Mouse (Mus musculus) thymus, adult 2 months (tissue): ENCODE measurements around the gene Vmp1. TPM values are rescaled to one million over a fixed set of nuclear protein-coding genes. Genes with fewer than 3 reads are reported as not detected.

Experiments used
- DNase-seq: peaks from one replicate; pipeline ENCODE4 v3.0.0; 2021
- H3K27ac ChIP-seq: fragments of 200-500 bp; 2 replicates; pipeline ENCODE4 v1.5.1; 2012; ENCODE audit warnings: low read length, control low read depth; ENCODE audit not compliant: control insufficient read depth, insufficient read depth
- H3K27me3 ChIP-seq: fragments of 200-500 bp; 2 replicates; pipeline ENCODE4 v1.6.1; 2012; ENCODE audit warnings: mild to moderate bottlenecking, low read length, moderate library complexity, mixed read lengths; ENCODE audit not compliant: control insufficient read depth, insufficient read depth
- H3K36me3 ChIP-seq: fragments of 200-500 bp; 2 replicates; pipeline ENCODE4 v1.6.1; 2012; ENCODE audit warnings: mild to moderate bottlenecking, low read length, moderate library complexity; ENCODE audit not compliant: control insufficient read depth, insufficient read depth
- H3K4me1 ChIP-seq: fragments of 200-500 bp; replicated peaks from 2 replicates; pipeline ENCODE4 v1.6.1; 2012; ENCODE audit warnings: low read length; ENCODE audit not compliant: control insufficient read depth, insufficient read depth
- H3K4me3 ChIP-seq: fragments of 200-500 bp; 2 replicates; pipeline ENCODE4 v1.5.1; 2012; ENCODE audit warnings: mild to moderate bottlenecking, low read length, control low read depth, moderate library complexity; ENCODE audit not compliant: control insufficient read depth, insufficient read depth
- CTCF ChIP-seq: fragments of 200-500 bp; IDR thresholded peaks from 2 replicates; pipeline ENCODE4 v1.5.1; 2012; ENCODE audit warnings: mild to moderate bottlenecking, control low read depth, low read length, moderate library complexity, borderline replicate concordance; ENCODE audit not compliant: control insufficient read depth, poor library complexity, insufficient read depth; ENCODE audit errors: extremely low read depth
- POLR2A ChIP-seq: fragments of 200-500 bp; IDR thresholded peaks from 2 replicates; pipeline ENCODE4 v1.6.1; 2012; ENCODE audit warnings: mild to moderate bottlenecking, low read length, control low read depth, moderate library complexity; ENCODE audit not compliant: control insufficient read depth, poor library complexity, insufficient read depth; ENCODE audit errors: extremely low read depth
- WGBS: fragments of 180-500 bp; shearing (Covaris S2); methylation state at CpG from one replicate; pipeline ENCODE4 v1.1.7; 2018; 5-methylcytosine and 5-hydroxymethylcytosine counted together
- polyA plus RNA-seq: library from polyadenylated mRNA; depleted of rRNA; stranded (reverse); fragments of >200 nt; gene quantifications from 2 replicates; pipeline ENCODE4 v1.2.3, GENCODE M21; 2012

Vmp1 gene
- polyA plus RNA-seq, 1 experiment = 36.7 TPM

- WGBS = 10% methylated on average over 7 of the region's 7 CpGs
Measured at GRCm38 (mm10) chr11:86584898-86585597, 98.6 kb downstream of the Vmp1 start.

GRCm38 (mm10) chr11:86583990-86584897 lies 99.4 kb downstream of the Vmp1 start:
- Histone ChIP-seq H3K36me3 (no peaks in the 10 kb centered on the region), H3K27ac (no peak overlapping the region), H3K4me1 (peaks cover 26% of the 10 kb centered on the region), H3K4me3 (no peak overlapping the region), H3K27me3 (no peaks in the 10 kb centered on the region)
- TF ChIP-seq POLR2A = no peak
- TF ChIP-seq CTCF = no peak
- 18% methylated on average over 14 of the region's 14 CpGs for WGBS
- no peak for DNase-seq

More at GRCm38 (mm10) chr11:86584898-86585597, 98.6 kb downstream of the Vmp1 start:
- Histone ChIP-seq H3K4me3 (no peak overlapping the region), H3K36me3 (no peaks in the 10 kb centered on the region), H3K27ac (no peak overlapping the region; the same call in 1 of the 2 replicates), H3K27me3 (no peaks in the 10 kb centered on the region), H3K4me1 (peaks cover 18% of the 10 kb centered on the region)
- TF ChIP-seq POLR2A (no peak), CTCF (no peak)
- DNase-seq = no peak

GRCm38 (mm10) chr11:86583313-86583825 lies 100.3 kb downstream of the Vmp1 start:
- H3K4me1 ChIP-seq = peaks cover 35% of the 10 kb centered on the region
- WGBS = 91% methylated on average over 3 of the region's 3 CpGs
- H3K27ac ChIP-seq = no peak overlapping the region
- TF ChIP-seq CTCF = no peak
- no peak for TF ChIP-seq POLR2A
- no peak overlapping the region for H3K4me3 ChIP-seq
- no peaks in the 10 kb centered on the region for H3K27me3 ChIP-seq
- no peaks in the 10 kb centered on the region for H3K36me3 ChIP-seq
- DNase-seq = no peak

- Histone ChIP-seq H3K27me3 (no peaks in the 10 kb centered on the region), H3K4me1 (peaks cover 34% of the 10 kb centered on the region), H3K4me3 (no peak overlapping the region), H3K36me3 (no peaks in the 10 kb centered on the region), H3K27ac (no peak overlapping the region)
- DNase-seq = no peak
- no peak for TF ChIP-seq CTCF
- TF ChIP-seq POLR2A = no peak
- WGBS = 83% methylated on average over 7 of the region's 7 CpGs
Measured at GRCm38 (mm10) chr11:86582543-86583260, 100.9 kb downstream of the Vmp1 start.

- TF ChIP-seq POLR2A = no peak
- peaks cover 38% of the 10 kb centered on the region for H3K4me1 ChIP-seq
Measured at GRCm38 (mm10) chr11:86581943-86582542, 101.6 kb downstream of the Vmp1 start.

GRCm38 (mm10) chr11:86581250-86581753 lies 102.3 kb downstream of the Vmp1 start:
- Histone ChIP-seq H3K4me1 (peaks cover 39% of the 10 kb centered on the region), H3K4me3 (peak overlapping the region; percentile 58), H3K27me3 (no peaks in the 10 kb centered on the region), H3K27ac (peak overlapping the region; percentile 91), H3K36me3 (no peaks in the 10 kb centered on the region)
- WGBS = under 1% methylated on average over 11 of the region's 11 CpGs
- peak; percentile 47 for DNase-seq
- TF ChIP-seq POLR2A = peak; percentile 59; the same call in 1 of the 2 replicates
- TF ChIP-seq CTCF = no peak

More at GRCm38 (mm10) chr11:86581943-86582542, 101.6 kb downstream of the Vmp1 start:
- no peaks in the 10 kb centered on the region for H3K27me3 ChIP-seq
- WGBS = 22% methylated on average over 12 of the region's 12 CpGs
- no peaks in the 10 kb centered on the region for H3K36me3 ChIP-seq
- H3K27ac ChIP-seq = peak overlapping the region; percentile 91
- DNase-seq = no peak
- no peak overlapping the region for H3K4me3 ChIP-seq
